Mouse (Mus musculus) CH12.LX (cell line): ENCODE results near the gene Mkln1. TPM values are rescaled to one million over a fixed set of nuclear protein-coding genes. Genes with fewer than 3 reads are reported as not detected.

ENCODE experiments used
- DNase-seq: peaks from one replicate; pipeline ENCODE4 v3.0.0-alpha.2; 2013; ENCODE audit errors: extremely low read depth
- H3K27ac ChIP-seq: 2 replicates; pipeline ENCODE4 v1.5.1; 2012; ENCODE audit warnings: low read depth, mild to moderate bottlenecking, control low read depth, moderate library complexity; ENCODE audit not compliant: insufficient read depth
- H3K27me3 ChIP-seq: replicated peaks from 2 replicates; pipeline ENCODE3; 2012; ENCODE audit warnings: inconsistent platforms
- H3K36me3 ChIP-seq, 2 experiments: replicated peaks in 1 of 2; 2 replicates each; pipeline versions ENCODE3 to v1.6.1; 2012; ENCODE audit warnings: inconsistent platforms in 1 of 2, low read length in 1 of 2, mild to moderate bottlenecking in 1 of 2, mixed read lengths in 1 of 2, moderate library complexity in 1 of 2; ENCODE audit not compliant: control insufficient read depth in 1 of 2, insufficient read depth in 1 of 2
- H3K4me1 ChIP-seq, 2 experiments: 2 replicates each; pipeline ENCODE4 v1.6.1; 2012; ENCODE audit warnings: inconsistent platforms in 1 of 2, moderate library complexity in 1 of 2; ENCODE audit not compliant: insufficient read depth in 2 of 2, control insufficient read depth in 1 of 2
- H3K4me2 ChIP-seq: 2 replicates; pipeline ENCODE4 v1.6.1; 2012; ENCODE audit warnings: low read depth, mild to moderate bottlenecking, control low read depth; ENCODE audit not compliant: poor library complexity, insufficient read depth, severe bottlenecking
- H3K4me3 ChIP-seq, 3 experiments: fragments of 150-350 bp in 1 of 3; sonication (generic) in 1 of 3; replicated peaks in 1 of 3; 2 replicates each; pipeline versions ENCODE3 to v1.5.1; 2011 to 2012; ENCODE audit warnings: low read depth in 2 of 3, low read length in 2 of 3, mild to moderate bottlenecking in 2 of 3, moderate library complexity in 2 of 3, control low read depth in 1 of 3, improper control_type of control experiment in 1 of 3, inconsistent platforms in 1 of 3, mixed read lengths in 1 of 3; ENCODE audit not compliant: poor library complexity in 1 of 3
- H3K79me2 ChIP-seq: replicated peaks from 2 replicates; pipeline ENCODE4 v1.6.1; 2012; ENCODE audit warnings: mild to moderate bottlenecking, moderate library complexity; ENCODE audit not compliant: control insufficient read depth, poor library complexity, insufficient read depth, severe bottlenecking; ENCODE audit errors: extremely low read depth
- H3K9ac ChIP-seq: 2 replicates; pipeline ENCODE4 v1.6.1; 2012; ENCODE audit warnings: low read depth, mild to moderate bottlenecking, control low read depth, moderate library complexity; ENCODE audit not compliant: insufficient read depth
- H3K9me3 ChIP-seq: replicated peaks from 2 replicates; pipeline ENCODE3; 2012; ENCODE audit warnings: low read length, inconsistent platforms, mixed read lengths
- ETS1 ChIP-seq: conservative IDR thresholded peaks from 2 replicates; pipeline ENCODE4 v1.6.1; 2012; ENCODE audit warnings: low read depth, mild to moderate bottlenecking, inconsistent platforms, low read length, improper control_type of control experiment, moderate library complexity
- GABPA ChIP-seq: IDR thresholded peaks from 2 replicates; pipeline ENCODE4 v1.6.1; 2012; ENCODE audit warnings: low read depth, low read length, improper control_type of control experiment, inconsistent platforms; ENCODE audit not compliant: insufficient replicate concordance
- HCFC1 ChIP-seq: IDR thresholded peaks from 2 replicates; pipeline ENCODE4 v1.6.1; 2012; ENCODE audit warnings: low read depth, mild to moderate bottlenecking, inconsistent platforms, low read length, improper control_type of control experiment
- JUN ChIP-seq: IDR thresholded peaks from 2 replicates; pipeline ENCODE4 v1.6.1; 2011; ENCODE audit warnings: low read depth, mild to moderate bottlenecking, low read length, improper control_type of control experiment, moderate library complexity; ENCODE audit not compliant: insufficient read depth
- KAT2A ChIP-seq: IDR thresholded peaks from 2 replicates; pipeline ENCODE4 v1.6.1; 2012; ENCODE audit warnings: low read length, improper control_type of control experiment, inconsistent platforms; ENCODE audit not compliant: insufficient replicate concordance
- MEF2A ChIP-seq: IDR thresholded peaks from 2 replicates; pipeline ENCODE4 v1.6.1; 2014; ENCODE audit warnings: low read depth, mild to moderate bottlenecking, inconsistent platforms, low read length, improper control_type of control experiment, borderline replicate concordance
- MYC ChIP-seq: IDR thresholded peaks from 2 replicates; pipeline ENCODE4 v1.6.1; 2011; ENCODE audit warnings: low read depth, mild to moderate bottlenecking, improper control_type of control experiment, low read length
- NELFE ChIP-seq: IDR thresholded peaks from 2 replicates; pipeline ENCODE4 v1.6.1; 2011; ENCODE audit warnings: low read depth, low read length, improper control_type of control experiment
- NRF1 ChIP-seq: IDR thresholded peaks from 2 replicates; pipeline ENCODE4 v1.6.1; 2014; ENCODE audit warnings: low read depth, mild to moderate bottlenecking, inconsistent platforms, low read length, improper control_type of control experiment, moderate library complexity
- PAX5 ChIP-seq: IDR thresholded peaks from 2 replicates; pipeline ENCODE4 v1.6.1; 2012; ENCODE audit warnings: low read length, inconsistent platforms, mixed read lengths
- RAD21 ChIP-seq: IDR thresholded peaks from 2 replicates; pipeline ENCODE4 v1.6.1; 2011; ENCODE audit warnings: low read depth, mild to moderate bottlenecking, low read length, improper control_type of control experiment, moderate library complexity
- SIN3A ChIP-seq: IDR thresholded peaks from 2 replicates; pipeline ENCODE4 v1.6.1; 2012; ENCODE audit warnings: low read length, improper control_type of control experiment, inconsistent platforms
- SMC3 ChIP-seq: IDR thresholded peaks from 2 replicates; pipeline ENCODE4 v1.6.1; 2011; ENCODE audit warnings: low read depth, low read length, improper control_type of control experiment
- ZC3H11A ChIP-seq: IDR thresholded peaks from 2 replicates; pipeline ENCODE4 v1.6.1; 2012; ENCODE audit warnings: low read depth, mild to moderate bottlenecking, inconsistent platforms, low read length, improper control_type of control experiment
- ZKSCAN1 ChIP-seq: IDR thresholded peaks from 2 replicates; pipeline ENCODE4 v1.6.1; 2012; ENCODE audit warnings: low read depth, inconsistent platforms, low read length, improper control_type of control experiment, borderline replicate concordance
- ZMIZ1 ChIP-seq: IDR thresholded peaks from 2 replicates; pipeline ENCODE4 v1.6.1; 2012; ENCODE audit warnings: low read depth, mild to moderate bottlenecking, inconsistent platforms, low read length, improper control_type of control experiment
- ZNF384 ChIP-seq: IDR thresholded peaks from 2 replicates; pipeline ENCODE4 v1.6.1; 2012; ENCODE audit warnings: low read depth, low read length, improper control_type of control experiment, inconsistent platforms
- dilution Hi-C: fragments of 300-500 bp; cut with MboI; formaldehyde crosslinking; loops from 2 replicates; pipeline ENCODE4 v1.14.3; 2020; ENCODE audit warnings: low sequenced_read_pairs; ENCODE audit not compliant: extremely low pct_unique_long_range_greater_than_20kb, extremely low pct_ligation_motif_present
- in situ Hi-C: fragments of 300-500 bp; cut with MboI; formaldehyde crosslinking; loops from 3 replicates; pipeline ENCODE4 v1.14.3; 2019; ENCODE audit warnings: low sequenced_read_pairs, low pct_ligation_motif_present, low pct_unique_long_range_greater_than_20kb, mixed read lengths
- polyA plus RNA-seq: library from polyadenylated mRNA; unstranded; fragments of >175 nt; gene quantifications from 2 replicates; pipeline ENCODE4 v1.2.1, GENCODE M21; 2012; ENCODE audit warnings: low read depth; ENCODE audit not compliant: insufficient read length
- total RNA-seq, 2 experiments: library from RNA; depleted of rRNA; stranded (reverse); fragments of 300-350 nt in 1 of 2; fragments of >200 nt in 1 of 2; gene quantifications; 2 replicates each; pipeline ENCODE4 v1.2.3; 2012 to 2014

The Mkln1 gene
- total and polyA plus RNA-seq, 3 experiments = 79.6 to 127 (median 115) TPM

- dilution Hi-C loops = no loop called here
Measured at GRCm38 (mm10) chr6:31522478-31522877, 123.9 kb downstream of the Mkln1 start.

GRCm38 (mm10) chr6:31523039-31523438 lies 124.5 kb downstream of the Mkln1 start:
- dilution Hi-C loops (no loop called here), in situ Hi-C loops (no loop called here)
- Histone ChIP-seq H3K27ac (no peak overlapping the region), H3K4me3 (no peak overlapping the region), H3K79me2 (no peaks in the 10 kb centered on the region), H3K4me1 (peaks cover 0 to 46% of the 10 kb centered on the region in 2 experiments; a peak in 2 of 4 replicates), H3K4me2 (no peak overlapping the region), H3K9ac (no peak overlapping the region), H3K27me3 (no peaks in the 10 kb centered on the region), H3K9me3 (no peaks in the 10 kb centered on the region), H3K36me3 (peaks cover 0 to 2% of the 10 kb centered on the region in 2 experiments)
- no peak for DNase-seq
- TF ChIP-seq GABPA = no peak

More at GRCm38 (mm10) chr6:31522478-31522877, 123.9 kb downstream of the Mkln1 start:
- no peaks in the 10 kb centered on the region for H3K9me3 ChIP-seq
- no peak for DNase-seq
- no peak overlapping the region for H3K4me2 ChIP-seq
- in situ Hi-C loops = no loop called here
- peaks cover 0 to 50% of the 10 kb centered on the region in 2 experiments; a peak in 2 of 4 replicates for H3K4me1 ChIP-seq
- H3K27ac ChIP-seq = no peak overlapping the region
- no peaks in the 10 kb centered on the region for H3K79me2 ChIP-seq
- H3K9ac ChIP-seq = no peak overlapping the region
- H3K27me3 ChIP-seq = no peaks in the 10 kb centered on the region
- TF ChIP-seq NELFE (no peak), MYC (no peak), JUN (no peak), PAX5 (no peak), NRF1 (no peak), ETS1 (no peak), RAD21 (no peak), HCFC1 (no peak), ZMIZ1 (no peak), ZC3H11A (no peak), ZKSCAN1 (no peak), SMC3 (no peak), KAT2A (no peak), ZNF384 (no peak), MEF2A (no peak), SIN3A (no peak)
- H3K36me3 ChIP-seq = peaks cover 0 to 6% of the 10 kb centered on the region in 2 experiments
- no peak overlapping the region for H3K4me3 ChIP-seq
